Mouse (Mus musculus): ENCODE results near the gene C8g. TPM values are rescaled to one million over a fixed set of nuclear protein-coding genes. Genes with fewer than 3 reads are reported as not detected.

The C8g gene
- total and polyA plus RNA-seq, 3 experiments = 1.3 to 4.1 (median 1.6) TPM

- no peaks in the 10 kb centered on the region for H3K36me3 ChIP-seq (ENCODE audit: control insufficient read depth, insufficient read depth, low read length)
- intact Hi-C loops (cut with DNase I) = loop anchor here (5.0 kb wide), 1 partner anchor 43 kb away; the partner anchor contains the start of gene Traf2
- H3K27me3 ChIP-seq (ENCODE audit: control insufficient read depth, insufficient read depth, low read length) = no peaks in the 10 kb centered on the region
- peaks cover 6% of the 10 kb centered on the region for H3K4me1 ChIP-seq (ENCODE audit: control insufficient read depth, insufficient read depth, low read length)
- no peak overlapping the region for H3K4me3 ChIP-seq
- WGBS = 92% methylated on average over 19 of the region's 19 CpGs
- H3K27ac ChIP-seq = no peak overlapping the region
- no peak for DNase-seq
- no peak for TF ChIP-seq CTCF (IDR thresholded peaks at IDR 0.05)
- no peak for TF ChIP-seq EP300 (IDR thresholded peaks at IDR 0.05; ENCODE audit: insufficient read depth, low read depth, low read length)
- TF ChIP-seq POLR2A (IDR thresholded peaks at IDR 0.05; ENCODE audit: insufficient read depth, low read depth, low read length) = no peak
- H3K79me2 ChIP-seq (replicated peaks; ENCODE audit: control insufficient read depth, insufficient read depth, low read length) = no peaks in the 10 kb centered on the region
- no peak overlapping the region for H3K9ac ChIP-seq (ENCODE audit: low read depth, low read length)
Measured at GRCm38 (mm10) chr2:25504538-25504937, 3.0 kb upstream of the C8g start.

- Histone ChIP-seq H3K4me1 (ENCODE audit: control insufficient read depth, insufficient read depth, low read length) (peaks cover 6% of the 10 kb centered on the region), H3K9ac (ENCODE audit: low read depth, low read length) (no peak overlapping the region), H3K4me3 (no peak overlapping the region), H3K27me3 (ENCODE audit: control insufficient read depth, insufficient read depth, low read length) (no peaks in the 10 kb centered on the region), H3K36me3 (ENCODE audit: control insufficient read depth, insufficient read depth, low read length) (no peaks in the 10 kb centered on the region), H3K27ac (no peak overlapping the region), H3K79me2 (replicated peaks; ENCODE audit: control insufficient read depth, insufficient read depth, low read length) (no peaks in the 10 kb centered on the region)
- TF ChIP-seq CTCF (IDR thresholded peaks at IDR 0.05) (no peak), POLR2A (IDR thresholded peaks at IDR 0.05; ENCODE audit: insufficient read depth, low read depth, low read length) (no peak), EP300 (IDR thresholded peaks at IDR 0.05; ENCODE audit: insufficient read depth, low read depth, low read length) (no peak)
- intact Hi-C loops (cut with DNase I) = loop anchor here (5.0 kb wide), 1 partner anchor 45 kb away; the partner anchor contains the start of gene Traf2
- DNase-seq = no peak
- WGBS = 68% methylated on average over 3 of the region's 3 CpGs
Measured at GRCm38 (mm10) chr2:25502726-25503125, 1.2 kb upstream of the C8g start.

- no peak for TF ChIP-seq EP300 (IDR thresholded peaks at IDR 0.05; ENCODE audit: insufficient read depth, low read depth, low read length)
- TF ChIP-seq POLR2A (IDR thresholded peaks at IDR 0.05; ENCODE audit: insufficient read depth, low read depth, low read length) = peak; percentile 93; the same call in 1 of the 2 replicates
- Histone ChIP-seq H3K9ac (ENCODE audit: low read depth, low read length) (peak within 1 kb of the TSS; percentile 94), H3K36me3 (ENCODE audit: control insufficient read depth, insufficient read depth, low read length) (no peaks in the 10 kb centered on the region), H3K4me3 (peak within 1 kb of the TSS; percentile 74), H3K4me1 (ENCODE audit: control insufficient read depth, insufficient read depth, low read length) (peaks cover 6% of the 10 kb centered on the region), H3K79me2 (replicated peaks; ENCODE audit: control insufficient read depth, insufficient read depth, low read length) (no peaks in the 10 kb centered on the region), H3K27me3 (ENCODE audit: control insufficient read depth, insufficient read depth, low read length) (no peaks in the 10 kb centered on the region), H3K27ac (peak within 1 kb of the TSS; percentile 94)
- under 1% methylated on average over 40 of the region's 44 CpGs for WGBS
- intact Hi-C loops (cut with DNase I) = loop anchor here (2.0 to 5.0 kb wide), 2 partner anchors 42 to 47 kb away; partner anchors contain the start of gene Traf2
- DNase-seq = peak; percentile 84 to 89
Measured at GRCm38 (mm10) chr2:25500576-25501405, 728 bp downstream of the C8g start, which contains the start of gene Fbxw5. TSS of gene Fbxw5 (plus strand) at chr2:25500750.

GRCm38 (mm10) chr2:25500071-25500575 lies 1.4 kb downstream of the C8g start:
- Histone ChIP-seq H3K4me3 (peak overlapping the region; percentile 50), H3K4me1 (ENCODE audit: control insufficient read depth, insufficient read depth, low read length) (peaks cover 6% of the 10 kb centered on the region), H3K36me3 (ENCODE audit: control insufficient read depth, insufficient read depth, low read length) (no peaks in the 10 kb centered on the region), H3K9ac (ENCODE audit: low read depth, low read length) (peak overlapping the region; percentile 62), H3K79me2 (replicated peaks; ENCODE audit: control insufficient read depth, insufficient read depth, low read length) (no peaks in the 10 kb centered on the region), H3K27me3 (ENCODE audit: control insufficient read depth, insufficient read depth, low read length) (no peaks in the 10 kb centered on the region), H3K27ac (peak overlapping the region; percentile 94)
- TF ChIP-seq CTCF (IDR thresholded peaks at IDR 0.05) = no peak
- TF ChIP-seq EP300 (IDR thresholded peaks at IDR 0.05; ENCODE audit: insufficient read depth, low read depth, low read length) = no peak
- no peak; the same call in 1 of the 2 replicates for TF ChIP-seq POLR2A (IDR thresholded peaks at IDR 0.05; ENCODE audit: insufficient read depth, low read depth, low read length)
- intact Hi-C loops (cut with DNase I) = loop anchor here (2.0 to 5.0 kb wide), 2 partner anchors 41 to 47 kb away; partner anchors contain the start of gene Traf2
- 56% methylated on average over 6 of the region's 6 CpGs for WGBS
- no peak for DNase-seq

GRCm38 (mm10) chr2:25498622-25499478 lies 2.7 kb downstream of the C8g start:
- TF ChIP-seq POLR2A (IDR thresholded peaks at IDR 0.05; ENCODE audit: insufficient read depth, low read depth, low read length) (no peak), CTCF (IDR thresholded peaks at IDR 0.05) (0 out of 2 replicates have a peak, but pooled peaks have one; percentile 10)
- Histone ChIP-seq H3K36me3 (ENCODE audit: control insufficient read depth, insufficient read depth, low read length) (no peaks in the 10 kb centered on the region), H3K9ac (ENCODE audit: low read depth, low read length) (no peak overlapping the region), H3K4me3 (no peak overlapping the region), H3K27ac (no peak overlapping the region), H3K27me3 (ENCODE audit: control insufficient read depth, insufficient read depth, low read length) (no peaks in the 10 kb centered on the region), H3K4me1 (ENCODE audit: control insufficient read depth, insufficient read depth, low read length) (peaks cover 6% of the 10 kb centered on the region), H3K79me2 (replicated peaks; ENCODE audit: control insufficient read depth, insufficient read depth, low read length) (no peaks in the 10 kb centered on the region)
- 69% methylated on average over 15 of the region's 15 CpGs for WGBS
- intact Hi-C loops (cut with DNase I) = no loop called here
- peak in 1 of 2 experiments; percentile 28 for DNase-seq

Data from heart, adult 2 months (tissue).